Mouse (Mus musculus): ENCODE measurements around the gene Acss1. TPM values are rescaled to one million over a fixed set of nuclear protein-coding genes. Genes with fewer than 3 reads are reported as not detected.
A peak's percentile ranks its signal among the peaks of the same experiment; 100 is the strongest.

Acss1 gene
- total RNA-seq (2021), result 10 to 100 TPM; 17.7 to 18.3 TPM
- long read RNA-seq, experiment 1, transcript Acss1-201 (14 exons, 3,618 nt), result major isoform, 34 of 44 reads
- long read RNA-seq, experiment 1, partial matches to known transcripts, result 3 of 44 reads
- long read RNA-seq, experiment 1, other reads (novel, unspliced or antisense), result 7 of 44 reads
- long read RNA-seq, experiment 2, transcript Acss1-201 (14 exons, 3,618 nt), result major isoform, 18 of 21 reads
- long read RNA-seq, experiment 2, partial matches to known transcripts, result 0 of 21 reads
- long read RNA-seq, experiment 2, other reads (novel, unspliced or antisense), result 3 of 21 reads

- peak; percentile 64 to 66 for DNase-seq (ENCODE audit: low spot score in 2 of 2)
Observed at GRCm38 (mm10) chr2:150667820-150668766, at the start of gene Acss1. Gene Acss1, minus strand, starts transcription at chr2:150668500.

GRCm38 (mm10) chr2:150712167-150712674 is 43.9 kb upstream of the Acss1 start:
- DNase-seq (ENCODE audit: low spot score in 2 of 2), result no peak

- no peak for DNase-seq (ENCODE audit: low spot score in 2 of 2)
Observed at GRCm38 (mm10) chr2:150691481-150692170, 23.3 kb upstream of the Acss1 start.

GRCm38 (mm10) chr2:150690216-150690615 is 21.9 kb upstream of the Acss1 start:
- DNase-seq (ENCODE audit: low spot score in 2 of 2), result no peak

GRCm38 (mm10) chr2:150689223-150689800 is 21.0 kb upstream of the Acss1 start, which contains the start of gene Vsx1:
Gene Vsx1, minus strand, starts transcription at chr2:150689360.
- DNase-seq (ENCODE audit: low spot score in 2 of 2), result no peak

- DNase-seq (ENCODE audit: low spot score in 2 of 2), result peak; percentile 27 to 44
Observed at GRCm38 (mm10) chr2:150688541-150689186, 20.4 kb upstream of the Acss1 start.

- no peak for DNase-seq (ENCODE audit: low spot score in 2 of 2)
Observed at GRCm38 (mm10) chr2:150687871-150688540, 19.7 kb upstream of the Acss1 start.

GRCm38 (mm10) chr2:150685389-150685788 is 17.1 kb upstream of the Acss1 start:
- no peak for DNase-seq (ENCODE audit: low spot score in 2 of 2)

GRCm38 (mm10) chr2:150684451-150684850 is 16.2 kb upstream of the Acss1 start:
- no peak for DNase-seq (ENCODE audit: low spot score in 2 of 2)

- DNase-seq (ENCODE audit: low spot score in 2 of 2), result no peak
Observed at GRCm38 (mm10) chr2:150681581-150681980, 13.3 kb upstream of the Acss1 start.

- peak; percentile 67 to 79 for DNase-seq (ENCODE audit: low spot score in 2 of 2)
Observed at GRCm38 (mm10) chr2:150678392-150678791, 10.1 kb upstream of the Acss1 start.

GRCm38 (mm10) chr2:150675525-150675924 is 7.2 kb upstream of the Acss1 start:
- DNase-seq (ENCODE audit: low spot score in 2 of 2), result no peak

- peak; percentile 59 to 61 for DNase-seq (ENCODE audit: low spot score in 2 of 2)
Observed at GRCm38 (mm10) chr2:150674900-150675299, 6.6 kb upstream of the Acss1 start.

GRCm38 (mm10) chr2:150673929-150674328 is 5.6 kb upstream of the Acss1 start:
- DNase-seq (ENCODE audit: low spot score in 2 of 2), result no peak

- DNase-seq (ENCODE audit: low spot score in 2 of 2), result no peak
Observed at GRCm38 (mm10) chr2:150671609-150672290, 3.5 kb upstream of the Acss1 start.

- DNase-seq (ENCODE audit: low spot score in 2 of 2), result no peak
Observed at GRCm38 (mm10) chr2:150670926-150671325, 2.6 kb upstream of the Acss1 start.

- DNase-seq (ENCODE audit: low spot score in 2 of 2), result no peak
Observed at GRCm38 (mm10) chr2:150669454-150670045, 1.2 kb upstream of the Acss1 start.

- no peak for DNase-seq (ENCODE audit: low spot score in 2 of 2)
Observed at GRCm38 (mm10) chr2:150668956-150669355, 656 bp upstream of the Acss1 start.

Measured in left cerebral cortex, adult 18-20 months (tissue).